Mouse (Mus musculus) myocyte (in vitro differentiated cells): ENCODE measurements around the gene Cntnap1. TPM values are rescaled to one million over a fixed set of nuclear protein-coding genes. Genes with fewer than 3 reads are reported as not detected.

Source experiments
- H3K27me3 ChIP-seq: one replicate; pipeline ENCODE4 v1.6.1; 2011; ENCODE audit not compliant: control insufficient read depth, insufficient read depth, insufficient read length
- H3K36me3 ChIP-seq: one replicate; pipeline ENCODE4 v1.6.1; 2011; ENCODE audit not compliant: control insufficient read depth, insufficient read depth
- H3K4me2 ChIP-seq: one replicate; pipeline ENCODE4 v1.6.1; 2011; ENCODE audit warnings: low read depth, control low read depth
- H3K4me3 ChIP-seq: one replicate; pipeline ENCODE4 v1.5.1; 2011; ENCODE audit warnings: mild to moderate bottlenecking, control low read depth, moderate library complexity
- H3K79me2 ChIP-seq: one replicate; pipeline ENCODE4 v1.6.1; 2011; ENCODE audit not compliant: control insufficient read depth, insufficient read depth
- H3ac ChIP-seq: one replicate; pipeline ENCODE4 v1.6.1; 2011; ENCODE audit not compliant: control insufficient read depth, insufficient read length
- CEBPB ChIP-seq: IDR thresholded peaks from 2 replicates; pipeline ENCODE4 v1.6.1; 2011; ENCODE audit warnings: mild to moderate bottlenecking, moderate library complexity; ENCODE audit not compliant: poor library complexity, insufficient read depth, severe bottlenecking
- E2F4 ChIP-seq: IDR thresholded peaks from one replicate; pipeline ENCODE4 v1.6.1; 2011; ENCODE audit warnings: mild to moderate bottlenecking, control low read depth, moderate library complexity; ENCODE audit not compliant: insufficient read depth
- MAX ChIP-seq: IDR thresholded peaks from one replicate; pipeline ENCODE4 v1.6.1; 2011; ENCODE audit warnings: low read depth, mild to moderate bottlenecking, control low read depth
- MYOD1 ChIP-seq, 3 experiments: IDR thresholded peaks; one replicate each; pipeline ENCODE4 v1.6.1; 2011; ENCODE audit warnings: control low read depth in 2 of 3, low read depth in 2 of 3, mild to moderate bottlenecking in 2 of 3, moderate library complexity in 1 of 3; ENCODE audit not compliant: insufficient read length in 2 of 3, control insufficient read depth in 1 of 3
- MYOG ChIP-seq, 3 experiments: IDR thresholded peaks; one replicate each; pipeline ENCODE4 v1.6.1; 2011; ENCODE audit warnings: control low read depth in 2 of 3, low read depth in 2 of 3, mild to moderate bottlenecking in 2 of 3; ENCODE audit not compliant: insufficient read length in 2 of 3, control insufficient read depth in 1 of 3, insufficient read depth in 1 of 3
- POLR2A ChIP-seq: IDR thresholded peaks from one replicate; pipeline ENCODE4 v1.6.1; 2011; ENCODE audit warnings: low read depth, mild to moderate bottlenecking, control low read depth, moderate library complexity; ENCODE audit not compliant: insufficient read length
- POLR2AphosphoS2 ChIP-seq: IDR thresholded peaks from one replicate; pipeline ENCODE4 v1.6.1; 2011; ENCODE audit warnings: low read depth, control low read depth; ENCODE audit not compliant: insufficient read length
- REST ChIP-seq: IDR thresholded peaks from one replicate; pipeline ENCODE4 v1.6.1; 2011; ENCODE audit warnings: mild to moderate bottlenecking, control low read depth, moderate library complexity; ENCODE audit not compliant: insufficient read depth, insufficient read length
- SRF ChIP-seq: IDR thresholded peaks from one replicate; pipeline ENCODE4 v1.6.1; 2011; ENCODE audit warnings: low read depth; ENCODE audit not compliant: control insufficient read depth, insufficient read length
- TCF12 ChIP-seq: IDR thresholded peaks from one replicate; pipeline ENCODE4 v1.6.1; 2011; ENCODE audit warnings: mild to moderate bottlenecking, control low read depth; ENCODE audit not compliant: poor library complexity, insufficient read depth, severe bottlenecking
- TCF3 ChIP-seq: IDR thresholded peaks from one replicate; pipeline ENCODE4 v1.6.1; 2011; ENCODE audit warnings: low read depth, control low read depth; ENCODE audit not compliant: insufficient read length
- USF1 ChIP-seq: IDR thresholded peaks from one replicate; pipeline ENCODE4 v1.6.1; 2011; ENCODE audit warnings: low read depth, mild to moderate bottlenecking, control low read depth, moderate library complexity
- polyA plus RNA-seq: library from polyadenylated mRNA; unstranded; fragments of >200 nt; fragmentation: generic; extraction: Trizol; gene quantifications from one replicate; pipeline ENCODE4 v1.2.1, GENCODE M21; 2012; ENCODE audit warnings: missing spikeins

Gene Cntnap1
- polyA plus RNA-seq, 1 experiment: 1.3 TPM

DNA sequence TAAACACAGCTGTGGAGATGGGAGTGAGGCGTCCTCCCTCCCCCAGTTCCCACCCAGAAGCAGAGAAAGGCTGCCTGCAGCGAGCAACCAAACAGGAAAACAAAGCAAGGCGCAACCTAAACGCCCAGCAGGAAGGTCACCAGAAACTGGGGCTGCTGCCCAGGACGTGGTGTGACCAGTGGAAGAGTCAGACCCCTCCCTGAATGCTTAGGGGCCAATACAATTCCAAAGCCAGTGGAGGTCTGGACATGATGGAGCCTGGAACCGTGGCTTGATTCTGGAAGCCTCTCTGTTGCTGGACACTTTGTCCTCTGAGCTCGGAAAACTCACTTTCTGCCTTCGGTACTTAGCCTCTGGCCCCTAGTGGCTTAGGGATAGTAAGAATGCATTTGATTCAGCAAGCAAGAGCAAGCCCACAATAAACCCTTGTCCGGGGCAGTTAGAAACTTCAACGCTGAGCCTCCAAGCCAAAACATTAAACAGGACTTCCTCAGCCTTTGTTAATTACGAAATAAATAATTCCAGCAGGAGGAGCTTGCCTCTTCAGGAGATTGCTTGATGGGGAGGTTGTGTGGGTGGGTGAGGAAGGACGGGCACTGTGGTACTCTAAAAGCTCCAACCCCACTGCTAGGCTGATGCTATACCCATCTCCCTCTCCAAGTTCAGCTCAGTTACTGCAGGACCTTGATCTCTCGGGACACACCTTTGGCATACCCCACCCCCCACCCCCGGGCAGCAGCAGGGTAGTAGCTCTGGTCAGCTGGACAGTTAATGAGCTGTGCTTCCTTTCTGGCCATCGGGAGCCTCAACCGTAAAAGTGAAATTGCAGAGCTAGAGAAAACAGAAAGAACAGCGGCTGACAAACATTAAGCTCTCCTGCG, 60.9 kb downstream of the Cntnap1 start:
- Histone ChIP-seq H3K36me3 (no peaks in the 10 kb centered on the region), H3K79me2 (no peaks in the 10 kb centered on the region), H3K4me2 (peak overlapping the region; percentile 55), H3K4me3 (no peak overlapping the region), H3K27me3 (no peaks in the 10 kb centered on the region), H3ac (no peak overlapping the region)
- TF ChIP-seq POLR2A (no peak), SRF (no peak), CEBPB (no peak), TCF12 (no peak), POLR2AphosphoS2 (no peak), MYOG (IDR thresholded peaks at IDR 0.05; ENCODE audit: control insufficient read depth in 1 of 3, insufficient read depth in 1 of 3, insufficient read length in 2 of 3, low read depth in 2 of 3) (no peak), MAX (no peak), MYOD1 (IDR thresholded peaks at IDR 0.05; ENCODE audit: control insufficient read depth in 1 of 3, insufficient read length in 2 of 3, low read depth in 2 of 3) (no peak), USF1 (no peak), TCF3 (no peak), E2F4 (no peak), REST (no peak)

- no peaks in the 10 kb centered on the region for H3K36me3 ChIP-seq
- no peak overlapping the region for H3K4me3 ChIP-seq
- H3ac ChIP-seq: no peak overlapping the region
- TF ChIP-seq TCF3 (no peak), TCF12 (no peak), POLR2A (no peak)
- peak overlapping the region; percentile 55 for H3K4me2 ChIP-seq
- no peaks in the 10 kb centered on the region for H3K79me2 ChIP-seq
- H3K27me3 ChIP-seq: no peaks in the 10 kb centered on the region
These were observed 61.9 kb downstream of the Cntnap1 start for GRCm38 (mm10) chr11:101232010-101232839.

DNA sequence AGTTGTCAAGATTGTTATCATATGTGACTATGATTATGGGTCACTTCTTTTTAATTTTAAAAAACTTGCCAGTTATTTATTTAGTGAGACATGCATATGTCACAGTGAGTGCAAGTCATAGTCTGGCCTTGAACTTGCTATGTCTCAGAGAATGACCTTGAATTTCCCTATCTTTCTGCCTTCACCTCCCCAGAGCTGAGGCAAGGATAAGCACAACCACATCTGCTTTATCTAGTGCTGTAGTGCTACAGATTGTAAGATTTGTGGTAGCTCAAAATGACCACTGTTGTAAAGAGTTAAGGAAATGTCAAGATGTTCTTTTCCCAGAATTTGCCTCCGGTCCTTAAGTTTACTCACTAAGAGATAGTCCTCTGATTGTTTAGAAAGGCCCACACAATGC, 62.9 kb downstream of the Cntnap1 start:
- Histone ChIP-seq H3K4me3 (no peak overlapping the region), H3K36me3 (no peaks in the 10 kb centered on the region), H3ac (no peak overlapping the region), H3K27me3 (no peaks in the 10 kb centered on the region), H3K79me2 (no peaks in the 10 kb centered on the region), H3K4me2 (no peak overlapping the region)
- TF ChIP-seq SRF (no peak), USF1 (no peak), MAX (no peak), TCF12 (no peak), REST (no peak), POLR2A (no peak), E2F4 (no peak)

DNA sequence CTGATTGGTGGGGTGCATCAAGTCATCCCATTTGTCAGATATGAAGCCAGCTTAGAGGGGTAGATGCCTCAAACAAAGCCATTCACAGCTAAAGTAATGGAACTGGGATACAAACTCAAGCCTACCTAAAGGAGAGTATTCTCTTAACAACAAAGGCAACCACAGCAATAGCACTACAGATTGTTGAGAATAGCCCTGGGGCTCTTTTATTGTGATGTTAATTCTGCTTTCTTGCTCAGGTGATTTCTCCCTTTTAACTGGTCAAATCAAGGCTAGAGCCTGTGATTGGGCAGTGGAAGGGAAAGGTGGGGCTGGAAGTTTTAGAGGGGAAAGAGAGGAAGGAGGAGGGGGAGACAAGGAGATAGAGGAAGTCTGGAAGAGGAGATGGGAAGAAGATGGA, 63.8 kb downstream of the Cntnap1 start:
- H3K79me2 ChIP-seq: no peaks in the 10 kb centered on the region
- H3K36me3 ChIP-seq: no peaks in the 10 kb centered on the region
- H3K4me3 ChIP-seq: no peak overlapping the region
- H3ac ChIP-seq: no peak overlapping the region
- no peak overlapping the region for H3K4me2 ChIP-seq
- no peak for TF ChIP-seq CEBPB
- TF ChIP-seq TCF12: no peak
- TF ChIP-seq USF1: no peak
- no peak for TF ChIP-seq SRF
- TF ChIP-seq TCF3: no peak
- TF ChIP-seq POLR2AphosphoS2: no peak
- TF ChIP-seq REST: no peak
- TF ChIP-seq POLR2A: no peak
- no peak for TF ChIP-seq MYOD1 (IDR thresholded peaks at IDR 0.05; ENCODE audit: control insufficient read depth in 1 of 3, insufficient read length in 2 of 3, low read depth in 2 of 3)
- no peak for TF ChIP-seq E2F4
- no peak for TF ChIP-seq MYOG (IDR thresholded peaks at IDR 0.05; ENCODE audit: control insufficient read depth in 1 of 3, insufficient read depth in 1 of 3, insufficient read length in 2 of 3, low read depth in 2 of 3)
- no peak for TF ChIP-seq MAX
- no peaks in the 10 kb centered on the region for H3K27me3 ChIP-seq
